Mouse (Mus musculus): ENCODE measurements at regions not wholly inside any gene's neighbourhood (a gene's known extent, or its start where the extent isn't known, plus 50 kb on each side); places are given as distances from the start of the nearest gene placed in this dataset.

DNA sequence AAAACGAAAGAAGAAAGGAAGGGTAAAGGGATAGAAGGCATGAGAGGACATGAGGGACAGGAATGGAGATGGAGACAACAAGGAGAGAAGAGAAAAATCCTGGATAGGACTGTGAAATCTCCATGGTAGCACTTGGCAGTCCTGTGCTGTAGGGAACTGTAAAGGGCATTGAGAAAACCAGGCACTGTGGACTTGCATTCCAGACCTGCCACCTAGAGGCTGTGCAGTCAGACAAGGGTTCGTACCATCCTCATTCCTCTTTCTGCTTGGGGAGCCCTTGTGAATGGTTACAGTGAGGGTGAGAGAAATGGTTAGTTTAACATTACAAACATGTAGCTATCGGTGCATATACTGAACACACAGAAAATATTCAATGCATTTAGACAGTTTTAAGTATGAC lies 623.8 kb upstream of the Tenm4 start:
- TF ChIP-seq POLR2A (IDR thresholded peaks at IDR 0.05; ENCODE audit: extremely low read depth, insufficient read depth, low read length) (no peak), CTCF (IDR thresholded peaks at IDR 0.05; ENCODE audit: extremely low read depth, insufficient read depth, low read length) (peak; percentile 14; the same call in 1 of the 2 replicates)
